Mouse (Mus musculus): ENCODE measurements around the gene Rps18. TPM values are rescaled to one million over a fixed set of nuclear protein-coding genes. Genes with fewer than 3 reads are reported as not detected.

Gene Rps18
- polyA plus RNA-seq, 1 experiment, result 584 TPM

DNA sequence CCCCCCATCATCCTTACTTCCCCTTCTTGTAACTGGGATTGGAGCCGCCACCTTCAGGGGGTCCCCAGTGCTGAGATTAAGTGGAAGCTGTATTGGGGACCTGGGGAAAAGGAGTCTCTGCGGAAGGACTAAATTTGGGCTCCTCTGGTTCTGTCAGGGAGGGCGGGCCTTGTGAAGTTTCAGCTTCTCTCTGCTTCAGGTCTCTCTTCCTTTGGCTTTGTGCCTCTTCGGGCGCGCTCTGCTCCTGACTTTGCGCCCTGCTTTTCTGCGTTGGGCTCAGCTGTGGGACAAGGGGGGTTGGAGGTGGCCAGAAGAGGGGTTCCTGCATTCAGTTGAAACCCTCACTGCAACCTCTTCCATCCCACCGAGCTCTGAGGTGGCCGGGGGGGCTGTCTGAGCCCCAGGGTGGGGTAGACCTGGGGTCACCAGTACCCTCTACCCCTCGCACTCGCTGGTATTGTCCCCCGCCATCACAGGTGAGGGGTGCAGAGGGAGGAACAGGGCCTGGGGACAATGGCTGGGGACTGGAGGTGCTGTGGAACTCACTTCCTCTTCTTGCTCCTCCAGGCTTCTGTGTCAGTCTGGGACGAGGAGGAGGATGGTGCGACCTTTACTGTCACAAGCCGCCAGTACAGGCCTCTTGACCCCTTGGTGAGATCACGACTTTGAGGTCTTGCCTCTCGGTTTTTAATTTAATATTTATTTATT is 24.5 kb downstream of the Rps18 start:
- DNase-seq, result no peak
- H3K27me3 ChIP-seq (ENCODE audit: control insufficient read depth, insufficient read depth, low read length), result no peaks in the 10 kb centered on the region
- WGBS, result 34% methylated on average over 18 of the region's 18 CpGs
- peak overlapping the region; percentile 75 for H3K4me3 ChIP-seq (ENCODE audit: control insufficient read depth, insufficient read depth, low read length)
- peaks cover 18% of the 10 kb centered on the region for H3K4me1 ChIP-seq (replicated peaks; ENCODE audit: control insufficient read depth, insufficient read depth, low read length)
- peaks cover 6% of the 10 kb centered on the region; the same call in 1 of the 2 replicates for H3K36me3 ChIP-seq (ENCODE audit: control insufficient read depth, insufficient read depth, low read length)
- no peak overlapping the region for H3K27ac ChIP-seq (ENCODE audit: control insufficient read depth, insufficient read depth, low read length)
- TF ChIP-seq POLR2A (IDR thresholded peaks at IDR 0.05; ENCODE audit: control insufficient read depth, extremely low read depth, insufficient read depth, low read length, poor library complexity), result no peak
- TF ChIP-seq CTCF (IDR thresholded peaks at IDR 0.05; ENCODE audit: borderline replicate concordance, control insufficient read depth, extremely low read depth, insufficient read depth, low read length, poor library complexity), result no peak

DNA sequence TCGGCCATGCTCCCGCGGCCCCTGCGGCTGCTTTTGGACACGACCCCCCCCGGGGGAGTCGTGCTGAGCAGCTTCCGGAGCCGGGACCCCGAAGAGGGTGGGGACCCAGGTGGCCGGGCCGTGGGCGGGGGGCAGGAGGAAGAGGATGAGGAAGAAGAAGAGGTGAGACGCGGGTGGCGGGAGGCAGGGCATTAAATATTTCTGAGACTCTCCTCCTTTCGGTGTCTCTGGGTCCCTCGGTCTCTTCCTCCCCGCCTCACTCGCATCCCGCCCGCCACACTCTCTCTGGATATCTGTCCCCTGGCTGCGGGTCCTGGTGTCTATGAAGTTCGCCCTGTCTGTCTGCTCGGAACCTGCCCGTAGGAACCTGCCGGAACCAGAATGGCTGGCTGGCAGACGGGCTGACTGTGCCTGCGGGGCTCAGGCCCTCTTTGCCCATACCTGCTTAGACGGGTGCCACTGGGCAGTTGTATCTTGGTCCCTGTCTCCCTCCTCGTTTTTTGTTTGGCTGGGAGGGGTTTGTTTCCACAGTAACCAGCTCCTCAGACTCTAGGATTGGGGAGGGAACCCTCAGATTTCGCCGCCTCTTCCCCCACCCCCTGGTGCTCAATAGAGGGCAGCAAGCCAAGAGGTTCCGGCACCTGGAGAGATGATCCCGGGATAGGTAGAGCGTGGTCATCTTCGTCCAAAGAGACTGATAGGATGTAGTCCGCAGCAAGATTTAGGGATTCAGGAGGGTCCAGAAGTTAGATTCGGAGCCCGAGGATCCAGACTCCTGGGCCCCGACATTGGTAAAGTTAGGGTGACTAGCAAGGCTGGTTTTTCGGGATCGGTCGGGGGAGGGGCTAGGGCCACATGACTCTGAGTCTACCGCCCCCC is 25.3 kb downstream of the Rps18 start:
- WGBS, result under 1% methylated on average over 45 of the region's 45 CpGs
- H3K4me3 ChIP-seq (ENCODE audit: control insufficient read depth, insufficient read depth, low read length), result peak overlapping the region; percentile 75
- peak overlapping the region; percentile 93 for H3K27ac ChIP-seq (ENCODE audit: control insufficient read depth, insufficient read depth, low read length)
- peak; percentile 79 for DNase-seq
- H3K36me3 ChIP-seq (ENCODE audit: control insufficient read depth, insufficient read depth, low read length), result peaks cover 6% of the 10 kb centered on the region; the same call in 1 of the 2 replicates
- peaks cover 18% of the 10 kb centered on the region for H3K4me1 ChIP-seq (replicated peaks; ENCODE audit: control insufficient read depth, insufficient read depth, low read length)
- TF ChIP-seq POLR2A (IDR thresholded peaks at IDR 0.05; ENCODE audit: control insufficient read depth, extremely low read depth, insufficient read depth, low read length, poor library complexity) (0 out of 2 replicates have a peak, but pooled peaks have one; percentile 7), CTCF (IDR thresholded peaks at IDR 0.05; ENCODE audit: borderline replicate concordance, control insufficient read depth, extremely low read depth, insufficient read depth, low read length, poor library complexity) (no peak)
- no peaks in the 10 kb centered on the region for H3K27me3 ChIP-seq (ENCODE audit: control insufficient read depth, insufficient read depth, low read length)

DNA sequence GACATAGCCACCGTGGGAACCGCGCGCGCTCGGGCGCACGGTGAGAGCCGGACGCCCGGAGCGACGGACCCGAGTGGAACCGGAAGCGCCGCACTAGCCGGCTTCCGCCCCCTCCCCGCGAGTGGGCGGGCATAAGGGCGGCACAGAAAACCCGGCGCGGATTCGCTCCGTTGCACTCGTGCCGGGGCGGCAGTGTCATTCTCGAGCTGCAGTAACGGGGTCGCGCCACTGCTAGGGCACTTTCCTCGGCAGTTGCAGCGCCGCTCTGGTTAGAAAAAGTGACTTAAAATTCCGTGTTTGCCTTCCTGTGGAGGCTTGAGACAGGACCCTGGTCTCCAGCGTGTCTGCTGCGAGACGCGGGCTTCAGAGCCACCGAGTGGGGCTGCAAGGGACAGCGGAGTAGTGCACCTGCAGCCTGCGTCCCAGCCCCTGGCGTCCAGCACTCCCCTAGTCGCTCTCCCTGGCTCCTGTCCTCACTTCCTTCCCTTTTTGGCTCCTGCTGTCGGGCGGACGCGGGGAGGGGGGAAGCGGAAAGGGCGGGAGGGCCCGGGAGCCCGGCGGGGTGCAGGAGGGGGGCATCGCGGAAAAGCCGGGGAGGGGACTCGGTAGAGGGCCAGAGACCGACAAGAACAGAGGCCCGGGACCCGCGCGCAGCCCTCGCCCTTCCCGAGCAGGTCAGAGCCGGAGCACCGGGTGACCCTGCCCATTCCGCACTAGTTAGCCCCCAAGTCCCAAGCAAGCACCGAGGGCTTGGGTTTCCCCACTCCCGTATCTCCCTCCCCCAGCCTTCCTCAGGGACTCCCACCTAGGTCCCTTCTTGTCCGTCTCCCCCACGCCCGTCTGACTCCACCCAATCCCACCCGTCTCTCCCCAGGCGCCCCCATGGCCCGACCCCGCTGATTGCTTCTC is 26.2 kb downstream of the Rps18 start, which contains the start of gene Rgl2:
TSS of gene Rgl2 (plus strand) at position 173 of the 909 bp plus-strand sequence.
- peak; percentile 94 for DNase-seq
- Histone ChIP-seq H3K4me3 (ENCODE audit: control insufficient read depth, insufficient read depth, low read length) (peak within 1 kb of the TSS; percentile 75), H3K27ac (ENCODE audit: control insufficient read depth, insufficient read depth, low read length) (peak within 1 kb of the TSS; percentile 93), H3K4me1 (replicated peaks; ENCODE audit: control insufficient read depth, insufficient read depth, low read length) (peaks cover 18% of the 10 kb centered on the region), H3K36me3 (ENCODE audit: control insufficient read depth, insufficient read depth, low read length) (peaks cover 6% of the 10 kb centered on the region; the same call in 1 of the 2 replicates), H3K27me3 (ENCODE audit: control insufficient read depth, insufficient read depth, low read length) (no peaks in the 10 kb centered on the region)
- under 1% methylated on average over 79 of the region's 80 CpGs for WGBS
- TF ChIP-seq POLR2A (IDR thresholded peaks at IDR 0.05; ENCODE audit: control insufficient read depth, extremely low read depth, insufficient read depth, low read length, poor library complexity), result no peak
- TF ChIP-seq CTCF (IDR thresholded peaks at IDR 0.05; ENCODE audit: borderline replicate concordance, control insufficient read depth, extremely low read depth, insufficient read depth, low read length, poor library complexity), result 0 out of 2 replicates have a peak, but pooled peaks have one; percentile 51

DNA sequence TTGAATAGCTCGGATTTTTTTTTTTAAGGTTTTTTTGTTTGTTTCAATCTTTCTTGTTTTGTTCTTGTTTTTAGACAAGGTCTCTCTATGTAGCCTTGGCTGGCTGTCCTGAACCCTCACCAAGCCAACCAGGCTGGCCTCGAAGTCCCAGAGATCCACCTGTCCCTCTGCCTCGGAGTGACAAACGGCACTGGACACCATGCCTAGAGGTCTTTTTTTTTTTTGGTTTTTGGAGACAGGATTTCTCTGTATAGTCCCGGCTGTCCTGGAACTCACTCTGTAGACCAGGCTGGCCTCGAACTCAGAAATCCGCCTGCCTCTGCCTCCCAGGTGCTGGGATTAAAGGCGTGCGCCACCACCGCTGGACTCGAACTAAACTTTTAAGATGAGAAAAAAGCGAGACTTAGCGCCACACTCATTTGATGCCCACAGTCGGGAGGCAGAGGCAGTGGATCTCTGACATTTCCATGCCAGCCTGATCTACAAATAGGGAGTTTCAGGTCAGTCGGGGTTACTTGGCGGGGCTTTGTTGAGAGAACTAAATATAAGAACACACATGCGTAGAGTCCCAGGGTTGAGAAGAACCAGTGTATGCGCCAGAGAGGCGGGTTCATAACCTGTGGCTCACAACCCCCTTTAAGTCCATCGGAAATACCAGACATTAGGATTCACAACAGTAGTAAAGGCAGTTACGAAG is 27.4 kb downstream of the Rps18 start:
- DNase-seq, result no peak
- no peak overlapping the region for H3K27ac ChIP-seq (ENCODE audit: control insufficient read depth, insufficient read depth, low read length)
- H3K36me3 ChIP-seq (ENCODE audit: control insufficient read depth, insufficient read depth, low read length), result peaks cover 5% of the 10 kb centered on the region; the same call in 1 of the 2 replicates
- no peaks in the 10 kb centered on the region for H3K27me3 ChIP-seq (ENCODE audit: control insufficient read depth, insufficient read depth, low read length)
- WGBS, result 85% methylated on average over 21 of the region's 21 CpGs
- H3K4me3 ChIP-seq (ENCODE audit: control insufficient read depth, insufficient read depth, low read length), result no peak overlapping the region
- peaks cover 18% of the 10 kb centered on the region for H3K4me1 ChIP-seq (replicated peaks; ENCODE audit: control insufficient read depth, insufficient read depth, low read length)
- TF ChIP-seq CTCF (IDR thresholded peaks at IDR 0.05; ENCODE audit: borderline replicate concordance, control insufficient read depth, extremely low read depth, insufficient read depth, low read length, poor library complexity) (no peak), POLR2A (IDR thresholded peaks at IDR 0.05; ENCODE audit: control insufficient read depth, extremely low read depth, insufficient read depth, low read length, poor library complexity) (no peak)

DNA sequence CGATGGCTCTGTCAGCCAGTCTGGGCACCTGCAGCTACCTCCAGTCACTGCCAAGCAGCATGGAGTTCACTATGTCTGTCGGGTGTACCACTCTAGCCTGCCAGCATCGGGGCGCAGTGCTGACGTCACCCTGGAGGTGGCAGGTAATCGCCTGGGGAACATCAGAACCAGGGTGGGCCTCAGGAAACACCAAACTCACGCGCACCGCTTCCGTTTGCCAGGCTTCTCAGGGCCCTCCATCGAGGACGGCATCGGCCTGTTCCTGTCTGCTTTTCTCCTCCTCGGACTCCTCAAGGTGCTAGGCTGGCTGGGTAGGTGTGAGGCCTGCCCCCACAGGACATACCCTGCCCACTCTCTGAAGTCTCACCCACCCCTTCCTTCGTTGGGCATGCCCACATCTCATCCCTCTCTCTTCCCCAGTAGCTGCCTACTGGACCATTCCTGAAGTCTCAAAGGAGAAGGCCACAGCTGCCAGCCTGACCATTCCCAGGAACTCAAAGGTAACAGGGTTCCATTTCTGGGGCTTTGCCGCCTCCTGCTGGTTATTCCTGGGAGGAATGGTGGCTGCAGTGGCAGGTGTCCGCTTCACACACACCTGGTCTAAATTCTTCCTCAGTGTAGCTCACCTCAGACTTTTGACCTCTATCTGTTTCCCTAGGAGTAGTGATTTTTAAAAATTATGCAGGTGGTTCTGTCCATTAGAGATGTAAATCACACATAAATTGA is 29.4 kb downstream of the Rps18 start:
- Histone ChIP-seq H3K27me3 (ENCODE audit: control insufficient read depth, insufficient read depth, low read length) (no peaks in the 10 kb centered on the region), H3K36me3 (ENCODE audit: control insufficient read depth, insufficient read depth, low read length) (no peaks in the 10 kb centered on the region), H3K4me3 (ENCODE audit: control insufficient read depth, insufficient read depth, low read length) (no peak overlapping the region), H3K4me1 (replicated peaks; ENCODE audit: control insufficient read depth, insufficient read depth, low read length) (peaks cover 15% of the 10 kb centered on the region), H3K27ac (ENCODE audit: control insufficient read depth, insufficient read depth, low read length) (no peak overlapping the region)
- TF ChIP-seq POLR2A (IDR thresholded peaks at IDR 0.05; ENCODE audit: control insufficient read depth, extremely low read depth, insufficient read depth, low read length, poor library complexity) (no peak), CTCF (IDR thresholded peaks at IDR 0.05; ENCODE audit: borderline replicate concordance, control insufficient read depth, extremely low read depth, insufficient read depth, low read length, poor library complexity) (no peak)
- DNase-seq, result no peak
- WGBS, result 93% methylated on average over 17 of the region's 17 CpGs
